Mouse (Mus musculus) lung, postnatal 0 days (tissue): Measurements from ENCODE around the gene Sdccag8.

ENCODE experiments used
- CTCF ChIP-seq: IDR thresholded peaks from 2 replicates; pipeline ENCODE4 v1.5.1; 2016; ENCODE audit warnings: antibody characterized with exemption, mild to moderate bottlenecking
- EP300 ChIP-seq: IDR thresholded peaks from 2 replicates; pipeline ENCODE4 v1.6.1; 2016; ENCODE audit warnings: antibody characterized with exemption, mild to moderate bottlenecking, control low read depth

DNA sequence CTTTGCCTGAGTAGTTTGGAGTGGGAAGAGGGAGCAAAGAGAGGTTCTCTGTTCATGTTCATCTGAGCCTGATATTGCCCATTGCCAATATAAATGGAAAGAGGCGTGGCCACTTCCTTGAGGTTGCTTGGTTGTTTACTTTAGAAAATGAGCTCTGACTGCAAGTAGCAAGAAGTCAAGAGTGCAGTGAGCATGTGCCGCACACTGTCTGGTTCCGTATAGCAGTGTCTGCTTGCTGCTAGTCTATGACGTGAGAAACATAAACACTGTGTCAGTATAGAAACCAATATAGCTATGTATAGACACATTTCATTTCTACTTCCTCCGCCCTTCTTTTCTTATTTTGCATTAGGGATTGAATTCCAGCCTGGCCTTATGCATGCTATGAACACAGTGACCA, 111.5 kb downstream of the Sdccag8 start:
- TF ChIP-seq CTCF (no peak), EP300 (no peak)
